Mouse (Mus musculus) midbrain, embryonic 11.5 days (tissue): Measurements from ENCODE around the gene Slc25a39. TPM values are rescaled to one million over a fixed set of nuclear protein-coding genes. Genes with fewer than 3 reads are reported as not detected.
A peak's percentile ranks its signal among the peaks of the same experiment; 100 is the strongest.

Experiments used
- ATAC-seq: fragments of 200-750 bp; cut with Nextera tagmentation; 2 replicates; pipeline ENCODE4 v1.8.0; 2017; ENCODE audit warnings: moderate TSS enrichment, moderate library complexity; ENCODE audit not compliant: low FRiP score
- DNase-seq: peaks from one replicate; pipeline ENCODE4 v3.0.0; 2015; ENCODE audit warnings: low spot score; ENCODE audit errors: missing footprints
- H3K27ac ChIP-seq: fragments of 300-500 bp; sonication (generic); 2 replicates; pipeline ENCODE4 v1.5.1; 2014; ENCODE audit warnings: low read depth, low read length
- H3K27me3 ChIP-seq: fragments of 300-500 bp; sonication (generic); 2 replicates; pipeline ENCODE4 v1.6.1; 2014; ENCODE audit warnings: mild to moderate bottlenecking, low read length, moderate library complexity, mixed read lengths; ENCODE audit not compliant: control insufficient read depth, insufficient read depth
- H3K36me3 ChIP-seq: fragments of 300-500 bp; sonication (generic); 2 replicates; pipeline ENCODE4 v1.6.1; 2014; ENCODE audit warnings: mild to moderate bottlenecking, low read length, moderate library complexity, mixed read lengths; ENCODE audit not compliant: control insufficient read depth, insufficient read depth
- H3K4me1 ChIP-seq: fragments of 300-500 bp; sonication (generic); 2 replicates; pipeline ENCODE4 v1.6.1; 2014; ENCODE audit warnings: low read length; ENCODE audit not compliant: control insufficient read depth, insufficient read depth
- H3K4me2 ChIP-seq: fragments of 300-500 bp; sonication (generic); 2 replicates; pipeline ENCODE4 v1.6.1; 2014; ENCODE audit warnings: mild to moderate bottlenecking, moderate library complexity
- H3K4me3 ChIP-seq: fragments of 300-500 bp; sonication (generic); 2 replicates; pipeline ENCODE4 v1.5.1; 2014; ENCODE audit warnings: low read depth, low read length
- H3K9ac ChIP-seq: fragments of 300-500 bp; sonication (generic); 2 replicates; pipeline ENCODE4 v1.6.1; 2014; ENCODE audit warnings: low read length
- H3K9me3 ChIP-seq: fragments of 300-500 bp; sonication (generic); 2 replicates; pipeline ENCODE4 v1.6.1; 2016; ENCODE audit warnings: low read length; ENCODE audit not compliant: control insufficient read depth
- WGBS: fragments of 180-500 bp; shearing (Covaris S2); extraction: QIAGEN DNeasy Blood & Tissue Kit; methylation state at CpG from one replicate; pipeline ENCODE4 v1.1.7; 2014; 5-methylcytosine and 5-hydroxymethylcytosine counted together
- polyA plus RNA-seq: library from polyadenylated mRNA; unstranded; fragments of >200 nt; fragmentation: Nextera tagmentation; extraction: Ambion mirVana; gene quantifications from 2 replicates; pipeline ENCODE4 v1.2.1, GENCODE M21; 2014

Slc25a39 gene
- polyA plus RNA-seq, 1 experiment from 2014 or later = 193 TPM

GRCm38 (mm10) chr11:102445264-102445890 is 37.6 kb upstream of the Slc25a39 start:
- no peak for ATAC-seq
- DNase-seq = peak; percentile 85
- H3K9me3 ChIP-seq = no peaks in the 10 kb centered on the region
- H3K4me3 ChIP-seq = peak overlapping the region; percentile 93
- 12% methylated on average over 10 of the region's 10 CpGs for WGBS
- peak overlapping the region; percentile 86 for H3K4me2 ChIP-seq
- H3K4me1 ChIP-seq = peaks cover 27% of the 10 kb centered on the region
- H3K9ac ChIP-seq = peak overlapping the region; percentile 99; the same call in 1 of the 2 replicates
- H3K27ac ChIP-seq = no peak overlapping the region
- H3K27me3 ChIP-seq = peaks cover 11% of the 10 kb centered on the region
- H3K36me3 ChIP-seq = peaks cover 16% of the 10 kb centered on the region

GRCm38 (mm10) chr11:102444781-102445180 is 37.0 kb upstream of the Slc25a39 start:
- WGBS = 4% methylated on average over 6 of the region's 6 CpGs
- Histone ChIP-seq H3K4me1 (peaks cover 27% of the 10 kb centered on the region), H3K27me3 (peaks cover 11% of the 10 kb centered on the region), H3K36me3 (peaks cover 18% of the 10 kb centered on the region), H3K4me2 (peak overlapping the region; percentile 86), H3K4me3 (no peak overlapping the region; the same call in 1 of the 2 replicates), H3K9me3 (no peaks in the 10 kb centered on the region), H3K9ac (no peak overlapping the region), H3K27ac (no peak overlapping the region)
- DNase-seq (peak; percentile 85), ATAC-seq (peak; percentile 26; the same call in 1 of the 2 replicates)

GRCm38 (mm10) chr11:102444321-102444720 is 36.6 kb upstream of the Slc25a39 start:
- H3K9ac ChIP-seq = no peak overlapping the region
- H3K27ac ChIP-seq = no peak overlapping the region
- H3K27me3 ChIP-seq = peaks cover 10% of the 10 kb centered on the region
- WGBS = 68% methylated on average over 3 of the region's 3 CpGs
- H3K9me3 ChIP-seq = no peaks in the 10 kb centered on the region
- H3K4me2 ChIP-seq = peak overlapping the region; percentile 86; the same call in 1 of the 2 replicates
- H3K4me3 ChIP-seq = no peak overlapping the region; the same call in 1 of the 2 replicates
- H3K36me3 ChIP-seq = peaks cover 20% of the 10 kb centered on the region
- DNase-seq (peak; percentile 79), ATAC-seq (no peak)
- peaks cover 27% of the 10 kb centered on the region for H3K4me1 ChIP-seq

- WGBS = 68% methylated on average over 12 of the region's 12 CpGs
- Histone ChIP-seq H3K4me1 (peaks cover 30% of the 10 kb centered on the region), H3K36me3 (peaks cover 20% of the 10 kb centered on the region)
These were observed 36.0 kb upstream of the Slc25a39 start for GRCm38 (mm10) chr11:102443740-102444139.

GRCm38 (mm10) chr11:102442089-102442488 is 34.3 kb upstream of the Slc25a39 start:
- DNase-seq (peak; percentile 64), ATAC-seq (no peak)
- Histone ChIP-seq H3K9ac (no peak overlapping the region), H3K27ac (no peak overlapping the region), H3K36me3 (peaks cover 24% of the 10 kb centered on the region), H3K4me2 (no peak overlapping the region), H3K9me3 (no peaks in the 10 kb centered on the region), H3K4me3 (no peak overlapping the region), H3K27me3 (peaks cover 11% of the 10 kb centered on the region), H3K4me1 (peaks cover 42% of the 10 kb centered on the region)
- WGBS = 92% methylated on average over 6 of the region's 6 CpGs

More at GRCm38 (mm10) chr11:102443740-102444139, 36.0 kb upstream of the Slc25a39 start:
- H3K27ac ChIP-seq = no peak overlapping the region
- H3K4me2 ChIP-seq = no peak overlapping the region
- DNase-seq (peak; percentile 79), ATAC-seq (no peak)
- no peak overlapping the region for H3K4me3 ChIP-seq
- H3K9me3 ChIP-seq = no peaks in the 10 kb centered on the region
- H3K9ac ChIP-seq = no peak overlapping the region
- H3K27me3 ChIP-seq = peaks cover 11% of the 10 kb centered on the region; the same call in 1 of the 2 replicates

GRCm38 (mm10) chr11:102441434-102441833 is 33.7 kb upstream of the Slc25a39 start:
- Histone ChIP-seq H3K4me1 (peaks cover 44% of the 10 kb centered on the region), H3K9me3 (no peaks in the 10 kb centered on the region), H3K9ac (no peak overlapping the region), H3K36me3 (peaks cover 24% of the 10 kb centered on the region), H3K27me3 (peaks cover 11% of the 10 kb centered on the region), H3K27ac (no peak overlapping the region), H3K4me2 (no peak overlapping the region), H3K4me3 (no peak overlapping the region)
- WGBS = 93% methylated on average over 3 of the region's 3 CpGs
- DNase-seq = peak; percentile 62
- no peak for ATAC-seq

- Histone ChIP-seq H3K36me3 (peaks cover 29% of the 10 kb centered on the region), H3K4me3 (no peak overlapping the region)
These were observed 32.5 kb upstream of the Slc25a39 start for GRCm38 (mm10) chr11:102440255-102440654.

GRCm38 (mm10) chr11:102439093-102440082 is 31.6 kb upstream of the Slc25a39 start:
- peaks cover 24% of the 10 kb centered on the region for H3K4me1 ChIP-seq
- H3K4me3 ChIP-seq = no peak overlapping the region
- 77% methylated on average over 14 of the region's 14 CpGs for WGBS
- peaks cover 11% of the 10 kb centered on the region for H3K27me3 ChIP-seq
- no peak overlapping the region for H3K27ac ChIP-seq
- ATAC-seq (no peak), DNase-seq (peak; percentile 80)
- no peak overlapping the region for H3K9ac ChIP-seq
- no peaks in the 10 kb centered on the region for H3K9me3 ChIP-seq
- no peak overlapping the region for H3K4me2 ChIP-seq
- H3K36me3 ChIP-seq = peaks cover 29% of the 10 kb centered on the region

More at GRCm38 (mm10) chr11:102440255-102440654, 32.5 kb upstream of the Slc25a39 start:
- Histone ChIP-seq H3K27me3 (peaks cover 11% of the 10 kb centered on the region), H3K9me3 (no peaks in the 10 kb centered on the region), H3K9ac (no peak overlapping the region), H3K4me2 (no peak overlapping the region), H3K27ac (no peak overlapping the region), H3K4me1 (peaks cover 32% of the 10 kb centered on the region)
- 92% methylated on average over 8 of the region's 8 CpGs for WGBS
- DNase-seq (peak; percentile 62), ATAC-seq (no peak)
